Mouse (Mus musculus) small intestine, adult 2 months (tissue): ENCODE measurements around the gene Pgs1.

Source experiments
- CTCF ChIP-seq: fragments of 200-500 bp; IDR thresholded peaks from 2 replicates; pipeline ENCODE4 v1.5.1; 2012; ENCODE audit warnings: low read depth, mild to moderate bottlenecking, control low read depth, inconsistent platforms, low read length, moderate library complexity, mixed read lengths; ENCODE audit not compliant: insufficient replicate concordance, insufficient read length; ENCODE audit errors: extremely low read depth
- POLR2A ChIP-seq: fragments of 200-500 bp; IDR thresholded peaks from 2 replicates; pipeline ENCODE4 v1.6.1; 2012; ENCODE audit warnings: low read depth, mild to moderate bottlenecking, control low read depth, inconsistent platforms, low read length, moderate library complexity

DNA sequence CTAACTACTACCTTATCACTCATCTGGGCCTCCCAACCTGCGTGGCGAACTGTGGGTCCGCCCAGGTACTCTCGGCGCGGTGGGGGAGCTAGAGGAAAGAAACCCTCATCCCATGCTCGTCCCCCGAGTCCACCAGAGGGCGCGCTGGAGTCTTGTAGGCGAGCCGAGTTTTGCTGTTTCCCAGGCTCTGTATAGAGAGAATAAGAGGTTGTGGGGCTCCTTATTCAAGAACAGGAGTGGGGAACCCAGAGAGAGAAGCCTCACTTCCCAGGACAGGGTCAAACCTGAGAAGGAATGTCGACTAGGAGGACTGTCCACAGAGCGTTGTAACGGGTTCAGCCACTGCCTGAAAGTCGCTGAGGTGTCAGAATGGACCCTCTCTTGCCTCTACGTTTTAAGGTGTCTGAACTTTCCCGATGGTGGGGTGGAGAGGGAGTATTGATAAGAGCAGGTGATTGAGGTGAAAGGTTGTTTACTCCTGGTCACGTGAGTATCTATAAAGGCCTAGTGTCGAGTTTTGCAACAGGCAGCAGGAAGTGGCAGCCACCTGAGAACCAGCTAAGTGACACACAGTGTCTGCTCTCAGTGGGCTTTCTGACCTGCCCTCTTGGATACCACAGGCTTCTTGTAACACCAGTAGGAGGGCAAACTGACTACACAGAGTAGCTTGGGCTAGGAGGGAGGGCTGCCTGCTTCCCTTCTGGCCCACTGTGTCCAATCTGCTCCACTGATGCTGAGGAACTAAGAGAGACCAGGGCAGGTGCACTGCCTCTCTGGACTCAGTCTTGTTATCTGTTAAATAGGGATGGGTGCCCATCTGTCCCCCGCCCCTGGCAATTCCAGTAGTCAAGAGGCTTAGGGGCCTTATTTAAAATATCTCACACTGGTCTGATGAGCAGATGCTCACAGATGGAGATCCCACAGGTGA, 15.9 kb upstream of the Pgs1 start, which contains the start of gene Socs3:
- TF ChIP-seq POLR2A (no peak), CTCF (peak; percentile 90)
